Mouse (Mus musculus): ENCODE data around the gene Plekhg1.

GRCm38 (mm10) chr10:3858961-3859714 lies 119.0 kb downstream of the Plekhg1 start:
- TF ChIP-seq POLR2A (IDR thresholded peaks at IDR 0.05; ENCODE audit: control insufficient read depth, extremely low read depth, insufficient read depth, low read length, poor library complexity) (no peak), CTCF (IDR thresholded peaks at IDR 0.05; ENCODE audit: borderline replicate concordance, control insufficient read depth, extremely low read depth, insufficient read depth, low read length, poor library complexity) (no peak)

Measured in thymus, adult 2 months (tissue).